Mouse (Mus musculus) stomach, embryonic 15.5 days (tissue): ENCODE measurements around the gene Kbtbd6. TPM values are rescaled to one million over a fixed set of nuclear protein-coding genes. Genes with fewer than 3 reads are reported as not detected.
"Not testable (repeated sequence)": the region's sequence is repeated elsewhere in the genome, so short reads cannot be mapped to it uniquely, and the experiment has no call there.

Source experiments
- ATAC-seq: fragments of 200-750 bp; cut with Nextera tagmentation; 2 replicates; pipeline ENCODE4 v1.8.0; 2017; ENCODE audit warnings: low read depth, moderate number of reproducible peaks, moderate TSS enrichment; ENCODE audit not compliant: insufficient read depth, low FRiP score
- H3K27ac ChIP-seq: fragments of 300-500 bp; sonication (generic); 2 replicates; pipeline ENCODE4 v1.5.1; 2015; ENCODE audit warnings: mild to moderate bottlenecking, inconsistent platforms
- H3K27me3 ChIP-seq: fragments of 300-500 bp; sonication (generic); replicated peaks from 2 replicates; pipeline ENCODE4 v1.6.1; 2015; ENCODE audit warnings: inconsistent platforms
- H3K36me3 ChIP-seq: fragments of 300-500 bp; sonication (generic); 2 replicates; pipeline ENCODE4 v1.6.1; 2015; ENCODE audit warnings: inconsistent platforms
- H3K4me1 ChIP-seq: fragments of 300-500 bp; sonication (generic); 2 replicates; pipeline ENCODE4 v1.6.1; 2015; ENCODE audit warnings: inconsistent platforms
- H3K4me2 ChIP-seq: fragments of 300-500 bp; sonication (generic); 2 replicates; pipeline ENCODE4 v1.6.1; 2015; ENCODE audit warnings: mild to moderate bottlenecking, inconsistent platforms
- H3K4me3 ChIP-seq: fragments of 300-500 bp; sonication (generic); replicated peaks from 2 replicates; pipeline ENCODE4 v1.5.1; 2015; ENCODE audit warnings: inconsistent platforms
- H3K9ac ChIP-seq: fragments of 300-500 bp; sonication (generic); 2 replicates; pipeline ENCODE4 v1.6.1; 2015; ENCODE audit warnings: inconsistent platforms
- H3K9me3 ChIP-seq: fragments of 300-500 bp; sonication (generic); 2 replicates; pipeline ENCODE4 v1.6.1; 2016; ENCODE audit warnings: inconsistent platforms
- WGBS: fragments of 180-500 bp; shearing (Covaris S2); methylation state at CpG from one replicate; pipeline ENCODE4 v1.1.7; 2015; 5-methylcytosine and 5-hydroxymethylcytosine counted together
- polyA plus RNA-seq: library from polyadenylated mRNA; unstranded; fragments of >200 nt; fragmentation: Nextera tagmentation; extraction: Ambion mirVana; gene quantifications from 2 replicates; pipeline ENCODE4 v1.2.1, GENCODE M21; 2015

The Kbtbd6 gene
- polyA plus RNA-seq, 1 experiment from 2014 or later = 3.7 TPM

GRCm38 (mm10) chr14:79444601-79445000 lies 7.0 kb upstream of the Kbtbd6 start:
- Histone ChIP-seq H3K27me3 (no peaks in the 10 kb centered on the region), H3K4me2 (no peak overlapping the region), H3K27ac (no peak overlapping the region), H3K9me3 (no peaks in the 10 kb centered on the region), H3K36me3 (no peaks in the 10 kb centered on the region), H3K9ac (no peak overlapping the region), H3K4me3 (no peak overlapping the region), H3K4me1 (no peaks in the 10 kb centered on the region)
- no peak for ATAC-seq
- WGBS = 79% methylated on average over 9 of the region's 9 CpGs

- no peak overlapping the region for H3K9ac ChIP-seq
- H3K36me3 ChIP-seq = no peaks in the 10 kb centered on the region
- no peak overlapping the region for H3K4me2 ChIP-seq
- ATAC-seq = no peak
- no peaks in the 10 kb centered on the region for H3K4me1 ChIP-seq
- whole genome bisulfite sequencing = 71% methylated on average over 16 of the region's 16 CpGs
- no peak overlapping the region for H3K4me3 ChIP-seq
- no peak overlapping the region for H3K27ac ChIP-seq
- H3K27me3 ChIP-seq = no peaks in the 10 kb centered on the region
- H3K9me3 ChIP-seq = no peaks in the 10 kb centered on the region
These were observed 6.5 kb upstream of the Kbtbd6 start for GRCm38 (mm10) chr14:79445055-79445620.

GRCm38 (mm10) chr14:79452591-79452934 lies 928 bp downstream of the Kbtbd6 start:
- not testable (repeated sequence) for H3K4me3 ChIP-seq, H3K9me3 ChIP-seq, H3K4me1 ChIP-seq, H3K27me3 ChIP-seq, H3K36me3 ChIP-seq, H3K9ac ChIP-seq, H3K4me2 ChIP-seq, ATAC-seq, H3K27ac ChIP-seq
- 92% methylated on average over 6 of the region's 10 CpGs for WGBS

GRCm38 (mm10) chr14:79460401-79460800 lies 8.8 kb downstream of the Kbtbd6 start:
- no peak overlapping the region for H3K4me2 ChIP-seq
- no peak overlapping the region for H3K4me3 ChIP-seq
- WGBS = 73% methylated on average over 1 of the region's 1 CpGs
- H3K27ac ChIP-seq = no peak overlapping the region
- peaks cover 19% of the 10 kb centered on the region for H3K36me3 ChIP-seq
- no peaks in the 10 kb centered on the region for H3K4me1 ChIP-seq
- H3K9ac ChIP-seq = no peak overlapping the region
- no peak for ATAC-seq
- H3K9me3 ChIP-seq = no peaks in the 10 kb centered on the region
- no peaks in the 10 kb centered on the region for H3K27me3 ChIP-seq

- Histone ChIP-seq H3K27me3 (no peaks in the 10 kb centered on the region), H3K9me3 (no peaks in the 10 kb centered on the region), H3K4me2 (no peak overlapping the region), H3K4me3 (no peak overlapping the region), H3K9ac (no peak overlapping the region), H3K27ac (no peak overlapping the region), H3K4me1 (no peaks in the 10 kb centered on the region), H3K36me3 (peaks cover 23% of the 10 kb centered on the region)
- ATAC-seq = no peak
- WGBS = 88% methylated on average over 4 of the region's 4 CpGs
These were observed 9.4 kb downstream of the Kbtbd6 start for GRCm38 (mm10) chr14:79460988-79461387.

- 92% methylated on average over 1 of the region's 1 CpGs for WGBS
- Histone ChIP-seq H3K4me1 (no peaks in the 10 kb centered on the region), H3K9ac (no peak overlapping the region), H3K9me3 (no peaks in the 10 kb centered on the region), H3K4me3 (no peak overlapping the region), H3K27me3 (no peaks in the 10 kb centered on the region), H3K36me3 (peaks cover 42% of the 10 kb centered on the region), H3K27ac (no peak overlapping the region), H3K4me2 (no peak overlapping the region)
- ATAC-seq = no peak
These were observed 14.0 kb downstream of the Kbtbd6 start for GRCm38 (mm10) chr14:79465623-79466022.

GRCm38 (mm10) chr14:79467621-79468020 lies 16.0 kb downstream of the Kbtbd6 start:
- no peaks in the 10 kb centered on the region for H3K9me3 ChIP-seq

GRCm38 (mm10) chr14:79473384-79473783 lies 21.7 kb downstream of the Kbtbd6 start:
- peaks cover 47% of the 10 kb centered on the region for H3K36me3 ChIP-seq
- no peak overlapping the region for H3K4me3 ChIP-seq
- ATAC-seq = no peak
- no peaks in the 10 kb centered on the region for H3K9me3 ChIP-seq
- H3K4me2 ChIP-seq = no peak overlapping the region
- H3K27me3 ChIP-seq = no peaks in the 10 kb centered on the region
- H3K27ac ChIP-seq = no peak overlapping the region
- WGBS = 92% methylated on average over 2 of the region's 2 CpGs
- no peaks in the 10 kb centered on the region for H3K4me1 ChIP-seq
- H3K9ac ChIP-seq = no peak overlapping the region

More at GRCm38 (mm10) chr14:79467621-79468020, 16.0 kb downstream of the Kbtbd6 start:
- Histone ChIP-seq H3K27me3 (no peaks in the 10 kb centered on the region), H3K27ac (no peak overlapping the region), H3K4me2 (no peak overlapping the region), H3K36me3 (peaks cover 46% of the 10 kb centered on the region), H3K9ac (no peak overlapping the region), H3K4me3 (no peak overlapping the region), H3K4me1 (no peaks in the 10 kb centered on the region)
- WGBS = 22% methylated on average over 3 of the region's 3 CpGs
- no peak for ATAC-seq

- Histone ChIP-seq H3K9ac (peak within 1 kb of the TSS; percentile 98), H3K4me1 (peaks cover 24% of the 10 kb centered on the region), H3K9me3 (no peaks in the 10 kb centered on the region), H3K27me3 (no peaks in the 10 kb centered on the region), H3K4me3 (peak within 1 kb of the TSS; percentile 96), H3K4me2 (peak within 1 kb of the TSS; percentile 67), H3K36me3 (peaks cover 5% of the 10 kb centered on the region), H3K27ac (peak within 1 kb of the TSS; percentile 100)
- ATAC-seq = peak; percentile 78
- under 1% methylated on average over 93 of the region's 96 CpGs for WGBS
These were observed 29.1 kb downstream of the Kbtbd6 start, which contains the start of gene Elf1 for GRCm38 (mm10) chr14:79480624-79481338. Gene Elf1, plus strand, starts transcription at chr14:79481194.

- ATAC-seq = peak; percentile 83
- Histone ChIP-seq H3K9me3 (no peaks in the 10 kb centered on the region), H3K36me3 (peaks cover 4% of the 10 kb centered on the region), H3K4me2 (peak within 1 kb of the TSS; percentile 67), H3K27me3 (no peaks in the 10 kb centered on the region), H3K27ac (peak within 1 kb of the TSS; percentile 100), H3K4me3 (peak within 1 kb of the TSS; percentile 96), H3K4me1 (peaks cover 28% of the 10 kb centered on the region), H3K9ac (peak within 1 kb of the TSS; percentile 98)
- WGBS = under 1% methylated on average over 69 of the region's 86 CpGs
These were observed 29.9 kb downstream of the Kbtbd6 start, which contains the start of gene Wbp4 for GRCm38 (mm10) chr14:79481339-79482151. Gene Wbp4, minus strand, starts transcription at chr14:79481520.

GRCm38 (mm10) chr14:79482251-79482661 lies 30.6 kb downstream of the Kbtbd6 start:
- ATAC-seq = no peak
- Histone ChIP-seq H3K4me1 (peaks cover 35% of the 10 kb centered on the region), H3K36me3 (no peaks in the 10 kb centered on the region), H3K4me2 (peak overlapping the region; percentile 67), H3K4me3 (peak overlapping the region; percentile 96), H3K9ac (peak overlapping the region; percentile 98), H3K9me3 (no peaks in the 10 kb centered on the region), H3K27me3 (no peaks in the 10 kb centered on the region), H3K27ac (peak overlapping the region; percentile 100)
- under 1% methylated on average over 11 of the region's 11 CpGs for WGBS
